Mouse (Mus musculus) myocyte (in vitro differentiated cells): ENCODE measurements around the gene Tktl2. TPM values are rescaled to one million over a fixed set of nuclear protein-coding genes. Genes with fewer than 3 reads are reported as not detected.

Experiments used
- H3K27me3 ChIP-seq: one replicate; pipeline ENCODE4 v1.6.1; 2011; ENCODE audit not compliant: control insufficient read depth, insufficient read depth, insufficient read length
- H3K36me3 ChIP-seq: one replicate; pipeline ENCODE4 v1.6.1; 2011; ENCODE audit not compliant: control insufficient read depth, insufficient read depth
- H3K4me2 ChIP-seq: one replicate; pipeline ENCODE4 v1.6.1; 2011; ENCODE audit warnings: low read depth, control low read depth
- H3K4me3 ChIP-seq: one replicate; pipeline ENCODE4 v1.5.1; 2011; ENCODE audit warnings: mild to moderate bottlenecking, control low read depth, moderate library complexity
- H3K79me2 ChIP-seq: one replicate; pipeline ENCODE4 v1.6.1; 2011; ENCODE audit not compliant: control insufficient read depth, insufficient read depth
- H3ac ChIP-seq: one replicate; pipeline ENCODE4 v1.6.1; 2011; ENCODE audit not compliant: control insufficient read depth, insufficient read length
- CEBPB ChIP-seq: IDR thresholded peaks from 2 replicates; pipeline ENCODE4 v1.6.1; 2011; ENCODE audit warnings: mild to moderate bottlenecking, moderate library complexity; ENCODE audit not compliant: poor library complexity, insufficient read depth, severe bottlenecking
- E2F4 ChIP-seq: IDR thresholded peaks from one replicate; pipeline ENCODE4 v1.6.1; 2011; ENCODE audit warnings: mild to moderate bottlenecking, control low read depth, moderate library complexity; ENCODE audit not compliant: insufficient read depth
- MAX ChIP-seq: IDR thresholded peaks from one replicate; pipeline ENCODE4 v1.6.1; 2011; ENCODE audit warnings: low read depth, mild to moderate bottlenecking, control low read depth
- MYOD1 ChIP-seq, 3 experiments: IDR thresholded peaks; one replicate each; pipeline ENCODE4 v1.6.1; 2011; ENCODE audit warnings: control low read depth in 2 of 3, low read depth in 2 of 3, mild to moderate bottlenecking in 2 of 3, moderate library complexity in 1 of 3; ENCODE audit not compliant: insufficient read length in 2 of 3, control insufficient read depth in 1 of 3
- MYOG ChIP-seq, 3 experiments: IDR thresholded peaks; one replicate each; pipeline ENCODE4 v1.6.1; 2011; ENCODE audit warnings: control low read depth in 2 of 3, low read depth in 2 of 3, mild to moderate bottlenecking in 2 of 3; ENCODE audit not compliant: insufficient read length in 2 of 3, control insufficient read depth in 1 of 3, insufficient read depth in 1 of 3
- POLR2A ChIP-seq: IDR thresholded peaks from one replicate; pipeline ENCODE4 v1.6.1; 2011; ENCODE audit warnings: low read depth, mild to moderate bottlenecking, control low read depth, moderate library complexity; ENCODE audit not compliant: insufficient read length
- POLR2AphosphoS2 ChIP-seq: IDR thresholded peaks from one replicate; pipeline ENCODE4 v1.6.1; 2011; ENCODE audit warnings: low read depth, control low read depth; ENCODE audit not compliant: insufficient read length
- REST ChIP-seq: IDR thresholded peaks from one replicate; pipeline ENCODE4 v1.6.1; 2011; ENCODE audit warnings: mild to moderate bottlenecking, control low read depth, moderate library complexity; ENCODE audit not compliant: insufficient read depth, insufficient read length
- SRF ChIP-seq: IDR thresholded peaks from one replicate; pipeline ENCODE4 v1.6.1; 2011; ENCODE audit warnings: low read depth; ENCODE audit not compliant: control insufficient read depth, insufficient read length
- TCF12 ChIP-seq: IDR thresholded peaks from one replicate; pipeline ENCODE4 v1.6.1; 2011; ENCODE audit warnings: mild to moderate bottlenecking, control low read depth; ENCODE audit not compliant: poor library complexity, insufficient read depth, severe bottlenecking
- TCF3 ChIP-seq: IDR thresholded peaks from one replicate; pipeline ENCODE4 v1.6.1; 2011; ENCODE audit warnings: low read depth, control low read depth; ENCODE audit not compliant: insufficient read length
- USF1 ChIP-seq: IDR thresholded peaks from one replicate; pipeline ENCODE4 v1.6.1; 2011; ENCODE audit warnings: low read depth, mild to moderate bottlenecking, control low read depth, moderate library complexity
- polyA plus RNA-seq: library from polyadenylated mRNA; unstranded; fragments of >200 nt; fragmentation: generic; extraction: Trizol; gene quantifications from one replicate; pipeline ENCODE4 v1.2.1, GENCODE M21; 2012; ENCODE audit warnings: missing spikeins

Tktl2 gene
- polyA plus RNA-seq, 1 experiment = not detected

DNA sequence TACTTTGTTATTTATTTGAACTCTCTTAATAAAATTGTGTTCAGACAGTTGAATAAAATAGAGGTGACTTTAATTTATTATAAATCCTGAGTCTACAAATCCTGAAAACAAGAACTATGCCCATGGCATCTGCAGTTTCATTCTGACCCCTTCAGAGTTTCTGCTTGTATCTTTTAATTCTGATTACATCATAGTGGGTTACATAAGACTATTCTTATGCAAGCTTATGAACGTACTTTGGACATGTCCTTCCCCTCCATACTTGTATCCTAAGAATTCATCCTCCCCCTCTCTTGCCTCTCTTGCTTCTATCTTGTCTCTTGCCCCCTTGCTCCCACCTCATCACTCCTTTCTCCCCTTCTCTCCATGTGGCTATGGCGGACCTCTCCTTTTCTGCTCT lies 7.6 kb downstream of the Tktl2 start:
- Histone ChIP-seq H3ac (no peak overlapping the region), H3K4me3 (no peak overlapping the region)
- no peak for TF ChIP-seq TCF12
- TF ChIP-seq POLR2A = no peak
- TF ChIP-seq TCF3 = no peak
- no peak for TF ChIP-seq REST
- TF ChIP-seq CEBPB = no peak
- no peak for TF ChIP-seq USF1
- no peak for TF ChIP-seq MAX
- TF ChIP-seq POLR2AphosphoS2 = no peak
- TF ChIP-seq SRF = no peak
- TF ChIP-seq MYOG (IDR thresholded peaks at IDR 0.05; ENCODE audit: control insufficient read depth in 1 of 3, insufficient read depth in 1 of 3, insufficient read length in 2 of 3, low read depth in 2 of 3) = no peak
- no peak for TF ChIP-seq E2F4
- TF ChIP-seq MYOD1 (IDR thresholded peaks at IDR 0.05; ENCODE audit: control insufficient read depth in 1 of 3, insufficient read length in 2 of 3, low read depth in 2 of 3) = no peak

GRCm38 (mm10) chr8:66520576-66520975 lies 9.0 kb downstream of the Tktl2 start:
- Histone ChIP-seq H3ac (no peak overlapping the region), H3K4me3 (no peak overlapping the region), H3K4me2 (no peak overlapping the region), H3K36me3 (no peaks in the 10 kb centered on the region), H3K27me3 (no peaks in the 10 kb centered on the region), H3K79me2 (no peaks in the 10 kb centered on the region)
- no peak for TF ChIP-seq TCF12
- no peak for TF ChIP-seq MYOD1 (IDR thresholded peaks at IDR 0.05; ENCODE audit: control insufficient read depth in 1 of 3, insufficient read length in 2 of 3, low read depth in 2 of 3)

More for the DNA sequence above, 7.6 kb downstream of the Tktl2 start:
- H3K79me2 ChIP-seq = no peaks in the 10 kb centered on the region
- H3K36me3 ChIP-seq = no peaks in the 10 kb centered on the region
- no peaks in the 10 kb centered on the region for H3K27me3 ChIP-seq
- no peak overlapping the region for H3K4me2 ChIP-seq

DNA sequence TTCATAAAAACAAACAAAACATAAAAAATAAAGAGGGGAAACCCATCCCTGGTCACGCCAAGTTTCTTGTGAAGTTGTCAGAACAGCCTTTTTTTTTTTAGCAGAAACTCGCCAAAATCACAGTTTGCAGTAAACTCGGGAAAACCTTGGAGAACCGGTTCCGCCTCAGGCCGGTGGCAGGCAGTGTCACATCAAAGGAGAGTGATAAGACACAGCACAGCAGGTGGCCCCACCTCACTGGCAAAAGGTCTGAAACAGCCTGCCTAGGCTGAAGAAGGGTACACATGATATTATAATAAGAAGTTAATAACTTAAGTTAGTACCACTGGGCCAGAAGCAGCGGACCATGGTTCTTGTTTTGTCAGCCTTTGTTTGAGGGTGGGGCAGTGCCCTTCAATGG lies 38.5 kb downstream of the Tktl2 start:
- no peak overlapping the region for H3ac ChIP-seq
- no peaks in the 10 kb centered on the region for H3K36me3 ChIP-seq

More for the DNA sequence above, 38.5 kb downstream of the Tktl2 start:
- no peak for TF ChIP-seq E2F4
- no peak for TF ChIP-seq CEBPB
- H3K4me2 ChIP-seq = no peak overlapping the region
- H3K4me3 ChIP-seq = no peak overlapping the region
- no peaks in the 10 kb centered on the region for H3K79me2 ChIP-seq
- no peaks in the 10 kb centered on the region for H3K27me3 ChIP-seq

Other genes starting within 250 kb of the Tktl2 start
- gene Tma16, start 25.2 kb upstream of the Tktl2 start, polyA plus RNA-seq = 3.7 TPM
- gene Npy5r, start 176.4 kb downstream of the Tktl2 start, polyA plus RNA-seq = not detected
- not detected for gene Npy1r, start 185.4 kb downstream of the Tktl2 start, polyA plus RNA-seq